Mouse (Mus musculus) neural tube, embryonic 10.5 days (tissue): ENCODE results near the gene Ttyh3.

Source experiments
- DNase-seq: peaks from one replicate; pipeline ENCODE4 v3.0.0-alpha.2; 2017; ENCODE audit warnings: low spot score; ENCODE audit errors: extremely low spot score

Gene Ttyh3

DNA sequence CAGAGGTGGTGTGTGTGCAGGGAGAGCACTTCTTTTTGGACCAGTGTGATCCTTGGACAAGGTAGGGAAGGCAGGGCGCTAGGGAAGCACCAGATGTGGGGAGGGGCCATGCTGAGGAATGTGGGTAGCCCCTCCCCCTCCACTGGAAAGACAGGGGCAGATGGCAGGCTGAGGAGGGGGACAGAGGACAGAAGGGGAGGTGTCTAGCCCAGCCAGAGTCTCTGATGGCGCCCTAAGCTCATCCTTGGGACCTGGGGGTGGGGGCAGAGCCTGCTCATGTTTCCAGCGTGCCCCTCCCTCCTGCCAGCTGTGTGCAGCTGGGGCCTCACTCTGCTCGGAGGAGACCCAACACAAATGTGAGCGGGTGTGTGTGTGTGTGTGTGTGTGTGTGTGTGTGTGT lies 67.3 kb downstream of the Ttyh3 start:
- DNase-seq: peak; percentile 65

DNA sequence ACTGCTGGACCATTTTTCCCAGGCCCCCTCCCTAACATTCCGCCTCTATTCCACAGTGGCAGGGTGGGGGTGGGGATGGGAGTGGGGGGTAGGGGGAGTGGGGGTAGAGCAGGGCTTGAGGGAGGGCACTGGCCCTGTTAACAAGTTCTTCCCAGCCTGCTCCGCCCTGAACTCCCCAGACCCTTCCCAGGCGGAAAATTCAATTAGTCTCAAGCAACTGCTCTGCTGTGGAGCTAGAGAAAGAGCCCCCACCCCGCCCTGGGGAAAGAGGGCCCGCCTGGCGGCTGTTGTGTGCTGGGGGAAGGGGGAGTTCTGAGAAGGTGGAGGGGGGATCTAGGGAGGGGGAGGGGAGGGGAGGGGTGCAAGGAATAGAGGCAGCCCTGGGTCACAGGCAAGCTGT lies 69.1 kb downstream of the Ttyh3 start:
- peak; percentile 69 for DNase-seq

DNA sequence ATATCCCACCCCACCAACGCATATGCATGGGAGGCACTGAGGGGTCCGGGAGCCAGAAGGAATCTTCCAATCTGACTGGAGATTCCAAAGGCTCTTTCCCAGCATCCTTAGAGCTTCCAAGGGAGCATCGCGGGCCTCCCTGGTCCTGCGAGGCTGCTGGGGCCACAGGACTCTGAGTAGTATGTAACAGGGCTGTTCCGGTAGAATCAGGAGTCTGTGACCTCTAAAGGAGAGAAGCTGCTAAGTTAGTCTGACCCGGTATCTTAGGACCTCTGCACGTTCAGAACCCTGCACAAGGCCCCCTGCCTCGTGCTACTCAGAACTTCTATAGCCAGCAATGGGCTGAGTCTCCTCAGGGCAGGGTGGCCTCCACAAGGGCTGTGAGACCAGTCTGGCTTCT lies 69.6 kb downstream of the Ttyh3 start:
- DNase-seq: no peak

DNA sequence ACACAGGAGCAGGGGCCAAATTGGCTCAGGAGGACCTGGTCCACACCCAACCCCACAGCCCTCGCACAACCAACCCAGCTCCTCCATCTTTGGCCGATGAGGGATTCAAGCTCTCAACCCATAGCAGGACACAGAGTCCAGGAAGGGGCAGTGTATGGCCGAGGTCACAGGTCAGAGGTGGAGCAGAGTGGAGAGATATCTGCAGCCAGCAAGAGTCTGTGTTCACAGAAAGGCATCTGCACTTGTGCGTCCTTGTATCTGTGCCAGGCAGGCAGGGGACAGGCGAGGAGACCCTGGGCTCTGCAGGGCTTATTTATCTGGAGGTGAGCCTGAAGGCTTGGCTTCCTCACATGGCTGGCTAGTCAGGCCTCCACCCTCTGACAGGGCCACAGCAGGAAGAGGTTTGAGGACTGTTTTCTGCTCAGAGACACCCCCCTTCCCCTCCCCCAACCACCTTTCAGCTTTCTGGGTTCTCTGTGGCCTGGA lies 73.4 kb downstream of the Ttyh3 start:
- no peak for DNase-seq

DNA sequence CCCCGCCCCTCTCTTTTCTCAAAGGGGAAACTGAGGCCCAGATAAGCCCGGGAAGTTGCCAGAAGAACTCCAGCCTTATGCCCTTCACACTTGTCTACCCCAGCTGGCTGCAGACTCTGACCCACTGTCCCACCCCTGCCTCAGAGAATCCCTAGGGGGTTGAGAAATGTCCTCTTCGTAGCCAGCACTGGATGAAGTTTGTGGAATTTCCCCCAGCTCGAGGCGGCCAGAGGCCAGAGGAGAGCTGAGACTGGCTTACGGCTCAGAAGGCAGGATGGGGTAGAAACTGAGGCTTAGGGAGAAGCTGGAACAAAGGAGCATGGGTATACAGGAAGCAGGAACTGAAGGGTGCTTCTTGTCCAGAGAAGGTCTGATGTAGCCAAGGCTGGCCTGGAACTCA lies 76.2 kb downstream of the Ttyh3 start:
- DNase-seq: no peak

DNA sequence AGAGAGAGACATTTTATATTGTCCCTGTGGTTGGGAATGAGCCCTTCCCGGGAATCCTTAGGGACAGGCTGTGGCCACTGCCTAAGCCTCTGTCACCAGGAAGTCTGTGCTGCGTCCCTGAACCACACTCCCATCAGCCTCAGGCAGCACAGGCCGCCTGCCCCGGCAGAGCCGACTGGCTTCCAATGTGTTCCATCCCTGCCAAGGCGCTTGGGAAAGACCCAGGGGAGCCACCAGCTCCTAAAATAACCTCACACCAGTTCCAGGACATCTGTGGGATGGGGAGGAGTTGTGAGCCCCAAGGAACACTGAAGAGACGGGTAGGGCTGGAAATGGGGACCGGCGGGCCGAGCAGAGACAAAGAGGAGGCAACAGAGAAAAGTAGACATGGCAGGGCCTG lies 77.2 kb downstream of the Ttyh3 start:
- no peak for DNase-seq

DNA sequence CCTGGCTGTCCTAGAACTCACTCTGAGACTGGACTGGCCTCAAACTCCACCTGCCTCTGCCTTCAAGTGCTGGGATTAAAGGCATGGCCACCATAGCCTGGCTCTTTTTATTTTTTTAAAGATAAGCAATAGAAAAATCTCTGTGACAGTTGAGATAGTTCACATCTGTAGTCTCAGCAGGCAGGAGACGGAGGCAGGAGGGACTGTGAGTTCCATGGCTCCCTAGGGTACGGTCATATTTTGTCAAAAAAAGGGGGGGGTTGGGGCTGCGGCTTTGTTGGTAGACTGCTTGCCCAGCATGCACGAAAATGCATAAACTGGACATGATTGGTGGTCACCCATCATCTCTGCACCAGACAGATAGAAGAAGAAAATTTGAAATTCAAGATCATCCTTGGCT lies 77.6 kb downstream of the Ttyh3 start:
- no peak for DNase-seq
